Mouse (Mus musculus) forebrain, postnatal 0 days (tissue): ENCODE data around the gene Dnajb5. TPM values are rescaled to one million over a fixed set of nuclear protein-coding genes. Genes with fewer than 3 reads are reported as not detected.
A peak's percentile ranks its signal among the peaks of the same experiment; 100 is the strongest.
"Not testable (repeated sequence)": the region's sequence is repeated elsewhere in the genome, so short reads cannot be mapped to it uniquely, and the experiment has no call there.

Experiments used
- ATAC-seq: fragments of 200-750 bp; cut with Nextera tagmentation; 2 replicates; pipeline ENCODE4 v1.8.0; 2017; ENCODE audit warnings: mild to moderate bottlenecking, moderate library complexity
- DNase-seq: peaks from one replicate; pipeline ENCODE4 v3.0.0-alpha.2; 2015
- H3K27ac ChIP-seq: fragments of 300-500 bp; sonication (generic); 2 replicates; pipeline ENCODE4 v1.5.1; 2014; ENCODE audit warnings: low read depth, mild to moderate bottlenecking, antibody characterized with exemption, low read length, moderate library complexity, mixed read lengths
- H3K27me3 ChIP-seq: fragments of 300-500 bp; sonication (generic); 2 replicates; pipeline ENCODE4 v1.6.1; 2014; ENCODE audit warnings: mild to moderate bottlenecking, low read length, mixed read lengths; ENCODE audit not compliant: insufficient read depth
- H3K36me3 ChIP-seq: fragments of 300-500 bp; sonication (generic); 2 replicates; pipeline ENCODE4 v1.6.1; 2014; ENCODE audit warnings: mild to moderate bottlenecking, moderate library complexity; ENCODE audit not compliant: insufficient read depth
- H3K4me1 ChIP-seq: fragments of 300-500 bp; sonication (generic); 2 replicates; pipeline ENCODE4 v1.6.1; 2014; ENCODE audit warnings: antibody characterized with exemption; ENCODE audit not compliant: insufficient read depth
- H3K4me2 ChIP-seq: fragments of 300-500 bp; sonication (generic); 2 replicates; pipeline ENCODE4 v1.6.1; 2014; ENCODE audit warnings: low read depth, mild to moderate bottlenecking, moderate library complexity
- H3K4me3 ChIP-seq: fragments of 300-500 bp; sonication (generic); 2 replicates; pipeline ENCODE4 v1.5.1; 2014; ENCODE audit warnings: low read depth, low read length, mixed read lengths
- H3K9ac ChIP-seq: fragments of 300-500 bp; sonication (generic); 2 replicates; pipeline ENCODE4 v1.6.1; 2014; ENCODE audit warnings: mild to moderate bottlenecking
- H3K9me3 ChIP-seq: fragments of 300-500 bp; sonication (generic); 2 replicates; pipeline ENCODE4 v1.6.1; 2016; ENCODE audit warnings: low read length
- CTCF ChIP-seq: sonication (generic); IDR thresholded peaks from 2 replicates; pipeline ENCODE4 v1.5.1; 2016; ENCODE audit warnings: antibody characterized with exemption, control low read depth, low read depth
- WGBS: fragments of 180-500 bp; shearing (Covaris S2); extraction: QIAGEN DNeasy Blood & Tissue Kit; methylation state at CpG from one replicate; pipeline ENCODE4 v1.1.7; 2014; 5-methylcytosine and 5-hydroxymethylcytosine counted together
- polyA plus RNA-seq: library from polyadenylated mRNA; unstranded; fragments of >200 nt; fragmentation: Nextera tagmentation; extraction: Ambion mirVana; gene quantifications from 2 replicates; pipeline ENCODE4 v1.2.1, GENCODE M21; 2015
- total RNA-seq: library from RNA; depleted of rRNA; stranded (reverse); fragments of >200 nt; gene quantifications from 2 replicates; pipeline ENCODE4 v1.2.3, GENCODE M21; 2014

Gene Dnajb5
- total and polyA plus RNA-seq, 2 experiments from 2014 or later: 46.8 to 106 TPM

DNA sequence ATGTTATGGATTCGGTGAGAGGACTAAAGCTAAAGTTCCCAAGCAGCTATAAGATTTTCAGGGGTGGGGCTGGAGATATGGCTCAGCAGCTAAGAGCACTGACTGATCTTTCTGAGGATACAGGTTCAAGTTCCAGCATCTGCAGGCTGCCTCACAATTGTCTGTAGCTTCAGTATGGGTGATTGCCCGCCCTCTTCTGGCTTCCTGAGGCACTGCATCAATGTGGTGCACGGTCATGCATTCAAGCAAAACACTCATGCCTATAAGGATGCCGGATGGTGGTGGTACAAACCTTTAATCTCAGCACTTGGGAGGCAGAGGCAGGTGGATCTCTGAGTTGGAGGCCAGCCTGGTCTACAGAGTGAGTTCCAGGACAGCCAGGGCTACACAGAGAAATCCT, 12.0 kb downstream of the Dnajb5 start:
- 24% methylated on average over 4 of the region's 4 CpGs for WGBS
- no peaks in the 10 kb centered on the region for H3K4me1 ChIP-seq
- no peak overlapping the region for H3K27ac ChIP-seq
- H3K27me3 ChIP-seq: no peaks in the 10 kb centered on the region
- no peak overlapping the region for H3K4me2 ChIP-seq
- H3K36me3 ChIP-seq: peaks cover 25% of the 10 kb centered on the region
- no peaks in the 10 kb centered on the region for H3K9me3 ChIP-seq
- ATAC-seq (peak; percentile 64), DNase-seq (peak; percentile 71)
- no peak overlapping the region for H3K9ac ChIP-seq
- H3K4me3 ChIP-seq: no peak overlapping the region
- TF ChIP-seq CTCF: peak; percentile 77

- DNase-seq (no peak), ATAC-seq (no peak)
- Histone ChIP-seq H3K9me3 (no peaks in the 10 kb centered on the region), H3K9ac (no peak overlapping the region), H3K27me3 (no peaks in the 10 kb centered on the region), H3K36me3 (peaks cover 6% of the 10 kb centered on the region; the same call in 1 of the 2 replicates), H3K27ac (no peak overlapping the region), H3K4me3 (no peak overlapping the region), H3K4me2 (no peak overlapping the region), H3K4me1 (no peaks in the 10 kb centered on the region)
- peak; percentile 38 for TF ChIP-seq CTCF
- 96% methylated on average over 2 of the region's 2 CpGs for WGBS
Measured at GRCm38 (mm10) chr4:42963480-42963879, 13.9 kb downstream of the Dnajb5 start.

DNA sequence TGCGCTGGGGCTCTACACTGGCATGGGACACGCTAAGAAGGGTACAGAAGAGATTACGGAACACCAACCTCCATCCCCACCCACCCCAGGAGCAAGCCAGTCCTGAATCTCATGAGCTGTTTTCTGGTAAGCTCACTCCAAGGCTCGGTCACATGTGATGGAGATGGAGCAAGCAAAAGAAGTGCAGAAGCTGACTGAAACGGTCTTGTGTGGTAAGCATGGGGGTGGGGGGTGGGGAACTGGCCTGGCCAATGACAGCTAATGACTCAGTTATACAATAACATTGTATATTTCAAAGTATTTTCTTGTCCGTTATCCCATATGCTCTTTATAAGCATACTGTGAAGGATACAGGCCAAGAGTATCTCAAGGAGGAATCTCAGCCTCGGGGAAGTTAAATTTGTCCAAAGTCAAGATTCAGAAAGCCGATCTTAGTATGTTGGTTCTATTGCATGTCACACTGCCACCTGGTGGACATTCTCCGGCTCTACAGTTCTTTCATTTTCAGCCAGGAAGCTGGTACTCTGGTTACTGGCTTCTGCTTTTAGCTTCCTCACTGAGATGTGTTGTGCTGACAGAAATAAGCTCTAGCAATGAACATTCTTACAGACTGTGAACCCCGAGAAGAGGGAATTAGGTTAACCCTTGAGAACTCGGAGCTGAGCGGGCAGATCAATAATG, 15.6 kb downstream of the Dnajb5 start:
- H3K9ac ChIP-seq: no peak overlapping the region

DNA sequence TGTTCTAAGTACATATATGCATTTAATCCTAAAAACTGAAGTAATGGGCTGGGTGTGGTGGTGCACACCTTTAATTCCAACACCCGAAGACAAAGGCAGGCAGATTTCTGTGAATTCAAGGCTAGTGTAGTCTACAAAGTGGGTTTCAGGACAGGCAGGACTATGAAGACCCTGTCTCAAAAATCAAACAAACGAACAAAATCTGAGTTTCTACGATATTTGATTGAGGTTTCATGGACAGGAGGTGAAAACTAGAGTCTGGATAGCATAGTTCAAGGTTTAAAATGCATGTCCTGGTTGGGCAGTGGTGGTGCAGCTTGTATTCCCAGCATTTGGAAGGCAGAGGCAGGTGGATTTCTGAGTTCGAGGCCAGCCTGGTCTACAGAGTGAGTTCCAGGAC, 19.7 kb downstream of the Dnajb5 start, which contains the start of gene 1700022I11Rik:
Gene 1700022I11Rik (plus strand): TSS at position 301 of the 400 bp plus-strand sequence.
- WGBS: 87% methylated on average over 4 of the region's 4 CpGs
- Histone ChIP-seq H3K36me3 (no peaks in the 10 kb centered on the region), H3K9me3 (no peaks in the 10 kb centered on the region), H3K9ac (no peak within 1 kb of the TSS), H3K4me1 (no peaks in the 10 kb centered on the region), H3K27ac (no peak within 1 kb of the TSS), H3K27me3 (no peaks in the 10 kb centered on the region), H3K4me2 (no peak within 1 kb of the TSS), H3K4me3 (no peak within 1 kb of the TSS)
- no peak for ATAC-seq
- DNase-seq: no peak
- no peak for TF ChIP-seq CTCF

More for the DNA sequence above, 15.6 kb downstream of the Dnajb5 start:
- Histone ChIP-seq H3K27ac (no peak overlapping the region), H3K4me2 (no peak overlapping the region), H3K4me1 (no peaks in the 10 kb centered on the region), H3K9me3 (no peaks in the 10 kb centered on the region), H3K27me3 (no peaks in the 10 kb centered on the region), H3K4me3 (no peak overlapping the region), H3K36me3 (no peaks in the 10 kb centered on the region)
- WGBS: 14% methylated on average over 12 of the region's 12 CpGs
- peak; percentile 92 for TF ChIP-seq CTCF
- peak; percentile 90 for DNase-seq
- ATAC-seq: peak; percentile 71

DNA sequence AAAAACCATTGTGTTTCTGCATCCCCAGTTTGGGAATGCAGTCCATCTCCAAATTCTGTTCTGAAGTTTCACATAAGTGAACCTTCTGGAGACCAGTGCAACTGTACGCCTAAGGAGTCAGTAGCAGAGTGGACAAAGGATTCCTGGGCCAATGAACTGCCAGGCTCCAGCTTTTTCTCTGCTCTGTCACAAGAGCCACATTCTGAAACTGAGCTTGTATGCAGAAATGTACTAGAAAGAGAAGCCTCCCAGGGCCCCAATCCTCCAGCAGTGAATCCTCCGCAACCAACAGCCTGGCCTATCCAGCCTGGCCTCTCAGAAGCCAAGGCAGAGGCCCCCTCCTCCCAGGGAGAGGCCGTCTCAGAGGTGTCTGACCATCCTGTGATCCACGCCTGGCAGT, 23.3 kb downstream of the Dnajb5 start:
- H3K27me3 ChIP-seq: no peaks in the 10 kb centered on the region
- H3K9me3 ChIP-seq: no peaks in the 10 kb centered on the region
- H3K36me3 ChIP-seq: peaks cover 5% of the 10 kb centered on the region; the same call in 1 of the 2 replicates
- H3K4me3 ChIP-seq: no peak overlapping the region
- WGBS: 75% methylated on average over 4 of the region's 4 CpGs
- TF ChIP-seq CTCF: no peak
- no peak overlapping the region for H3K9ac ChIP-seq
- H3K4me2 ChIP-seq: no peak overlapping the region
- no peak for DNase-seq
- ATAC-seq: no peak
- H3K4me1 ChIP-seq: no peaks in the 10 kb centered on the region
- no peak overlapping the region for H3K27ac ChIP-seq

DNA sequence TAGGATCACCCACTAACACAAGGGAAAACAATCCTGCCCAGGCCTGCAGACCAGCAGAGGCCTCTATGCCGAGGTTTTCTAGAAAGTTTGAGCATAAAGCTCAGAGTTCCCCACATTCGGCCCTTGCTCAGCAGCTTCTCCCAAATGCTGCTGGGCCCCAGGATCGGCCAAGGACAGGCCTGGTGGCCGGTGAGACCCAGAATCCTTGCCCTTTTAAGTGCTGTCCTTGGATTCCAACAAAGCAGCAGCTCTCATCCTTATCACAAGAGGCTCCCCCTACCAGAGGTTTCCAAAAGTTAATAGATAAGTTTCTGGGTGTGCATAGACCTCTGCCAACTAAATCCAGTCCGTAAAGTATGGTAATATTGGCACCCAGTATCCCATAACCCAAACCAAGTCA, 24.3 kb downstream of the Dnajb5 start:
- ATAC-seq (no peak), DNase-seq (no peak)
- Histone ChIP-seq H3K9me3 (no peaks in the 10 kb centered on the region), H3K27me3 (no peaks in the 10 kb centered on the region), H3K36me3 (peaks cover 10% of the 10 kb centered on the region), H3K27ac (no peak overlapping the region), H3K4me3 (no peak overlapping the region), H3K4me1 (no peaks in the 10 kb centered on the region), H3K4me2 (no peak overlapping the region), H3K9ac (no peak overlapping the region)
- no peak for TF ChIP-seq CTCF
- 84% methylated on average over 5 of the region's 5 CpGs for WGBS

DNA sequence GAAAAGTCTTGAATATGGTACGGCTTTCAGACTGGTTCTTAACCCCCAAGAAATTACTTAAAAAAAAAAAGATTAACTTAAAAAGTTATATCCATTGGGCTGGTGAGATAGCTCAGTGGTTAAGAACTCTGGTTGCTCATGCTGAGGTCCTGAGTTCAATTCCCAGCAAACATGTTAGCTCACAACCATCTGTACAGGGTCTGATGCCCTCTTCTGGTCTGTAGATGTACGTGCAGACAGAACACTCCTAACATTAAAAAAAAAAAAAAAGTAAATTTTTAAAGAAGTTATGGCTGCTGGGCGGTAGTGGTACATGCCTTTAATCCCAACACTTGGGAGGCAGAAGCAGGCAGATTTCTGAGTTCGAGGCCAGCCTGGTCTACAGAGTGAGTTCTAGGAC, 28.4 kb downstream of the Dnajb5 start:
- WGBS: 94% methylated on average over 4 of the region's 4 CpGs
- DNase-seq: no peak
- H3K9ac ChIP-seq: no peak overlapping the region
- H3K9me3 ChIP-seq: no peaks in the 10 kb centered on the region
- H3K27me3 ChIP-seq: no peaks in the 10 kb centered on the region
- no peak overlapping the region for H3K27ac ChIP-seq
- TF ChIP-seq CTCF: peak; percentile 33
- peaks cover 38% of the 10 kb centered on the region for H3K36me3 ChIP-seq
- ATAC-seq: no peak
- no peak overlapping the region for H3K4me3 ChIP-seq
- no peak overlapping the region for H3K4me2 ChIP-seq
- H3K4me1 ChIP-seq: no peaks in the 10 kb centered on the region

DNA sequence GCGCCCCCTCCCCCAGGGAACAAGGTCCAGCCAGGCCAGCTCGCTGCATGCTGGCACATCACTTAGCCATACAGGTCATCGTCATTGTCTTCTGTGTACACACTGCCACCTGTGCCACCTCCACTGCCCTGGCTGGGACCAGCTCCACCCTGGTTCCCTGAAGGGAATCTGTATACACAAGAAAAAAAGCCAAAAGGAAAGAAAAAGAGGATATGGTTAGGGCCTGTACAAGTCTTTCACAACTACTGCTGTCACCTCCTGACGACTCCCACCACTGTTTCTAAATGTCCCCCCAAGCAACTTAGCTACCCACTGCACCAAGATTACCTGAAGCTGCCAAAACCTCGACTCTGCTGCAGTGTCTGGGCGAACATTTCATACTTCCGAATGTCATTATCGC, 30.9 kb downstream of the Dnajb5 start:
- H3K4me2 ChIP-seq, H3K27ac ChIP-seq, H3K9me3 ChIP-seq, H3K9ac ChIP-seq, H3K4me3 ChIP-seq, ATAC-seq, DNase-seq, H3K4me1 ChIP-seq, H3K27me3 ChIP-seq: not testable (repeated sequence)
- 94% methylated on average over 7 of the region's 8 CpGs for WGBS
- peaks cover 58% of the 10 kb centered on the region for H3K36me3 ChIP-seq
